Mouse (Mus musculus) thymus, postnatal 25 days (tissue): Measurements from ENCODE around the gene Gemin6.
"Not testable (repeated sequence)": the region's sequence is repeated elsewhere in the genome, so short reads cannot be mapped to it uniquely, and the experiment has no call there.

Source experiments
- DNase-seq: peaks from one replicate; pipeline ENCODE4 v3.0.0; 2022

Gene Gemin6

GRCm38 (mm10) chr17:80224326-80225116, at the start of gene Gemin6:
TSS of gene Gemin6 (plus strand) at chr17:80224441.
- peak; percentile 84 for DNase-seq

- DNase-seq = peak; percentile 49
Measured at GRCm38 (mm10) chr17:80174699-80175385, 49.4 kb upstream of the Gemin6 start.

GRCm38 (mm10) chr17:80175386-80175739, 48.9 kb upstream of the Gemin6 start:
- DNase-seq = peak; percentile 22

- DNase-seq = no peak
Measured at GRCm38 (mm10) chr17:80175966-80176365, 48.3 kb upstream of the Gemin6 start.

GRCm38 (mm10) chr17:80178846-80179245, 45.4 kb upstream of the Gemin6 start:
- not testable (repeated sequence) for DNase-seq

GRCm38 (mm10) chr17:80179959-80180358, 44.3 kb upstream of the Gemin6 start:
- DNase-seq = peak; percentile 78

GRCm38 (mm10) chr17:80180468-80180867, 43.8 kb upstream of the Gemin6 start:
- no peak for DNase-seq

GRCm38 (mm10) chr17:80183615-80184014, 40.6 kb upstream of the Gemin6 start:
- DNase-seq = no peak

GRCm38 (mm10) chr17:80193075-80193474, 31.2 kb upstream of the Gemin6 start:
- DNase-seq = no peak

GRCm38 (mm10) chr17:80199160-80199778, 25.0 kb upstream of the Gemin6 start:
- DNase-seq = no peak

- DNase-seq = no peak
Measured at GRCm38 (mm10) chr17:80205657-80206056, 18.6 kb upstream of the Gemin6 start.

GRCm38 (mm10) chr17:80206301-80206670, 18.0 kb upstream of the Gemin6 start:
- no peak for DNase-seq

GRCm38 (mm10) chr17:80206671-80207581, 17.3 kb upstream of the Gemin6 start, which contains the start of the genes Srsf7 and Ttc39d:
TSS of gene Srsf7 (minus strand) at chr17:80207307.
TSS of gene Ttc39d (plus strand) at chr17:80207460.
- DNase-seq = peak; percentile 98

- not testable (repeated sequence) for DNase-seq
Measured at GRCm38 (mm10) chr17:80213998-80214397, 10.2 kb upstream of the Gemin6 start.

GRCm38 (mm10) chr17:80220131-80220530, 4.1 kb upstream of the Gemin6 start:
- DNase-seq = no peak

- DNase-seq = no peak
Measured at GRCm38 (mm10) chr17:80221202-80221601, 3.0 kb upstream of the Gemin6 start.

GRCm38 (mm10) chr17:80221890-80222628, 2.2 kb upstream of the Gemin6 start:
- peak; percentile 49 for DNase-seq

GRCm38 (mm10) chr17:80223829-80224228, 412 bp upstream of the Gemin6 start:
- no peak for DNase-seq

GRCm38 (mm10) chr17:80225142-80225541, 901 bp downstream of the Gemin6 start:
- DNase-seq = not testable (repeated sequence)

- DNase-seq = no peak
Measured at GRCm38 (mm10) chr17:80229396-80229795, 5.2 kb downstream of the Gemin6 start.

- no peak for DNase-seq
Measured at GRCm38 (mm10) chr17:80233844-80234243, 9.6 kb downstream of the Gemin6 start.

- DNase-seq = no peak
Measured at GRCm38 (mm10) chr17:80234376-80234775, 10.1 kb downstream of the Gemin6 start.
